Mouse (Mus musculus) embryonic facial prominence, embryonic 13.5 days (tissue): ENCODE measurements around the gene Gm21969. TPM values are rescaled to one million over a fixed set of nuclear protein-coding genes. Genes with fewer than 3 reads are reported as not detected.

Source experiments
- ATAC-seq: fragments of 200-750 bp; cut with Nextera tagmentation; 2 replicates; pipeline ENCODE4 v1.8.0; 2017; ENCODE audit warnings: low read depth; ENCODE audit not compliant: insufficient number of reproducible peaks, insufficient read depth, low FRiP score, low TSS enrichment
- H3K27ac ChIP-seq: fragments of 300-500 bp; sonication (generic); 2 replicates; pipeline ENCODE4 v1.5.1; 2015; ENCODE audit warnings: moderate library complexity, mild to moderate bottlenecking, inconsistent platforms
- H3K27me3 ChIP-seq: fragments of 300-500 bp; sonication (generic); 2 replicates; pipeline ENCODE4 v1.6.1; 2015; ENCODE audit warnings: mild to moderate bottlenecking, inconsistent platforms
- H3K36me3 ChIP-seq: fragments of 300-500 bp; sonication (generic); 2 replicates; pipeline ENCODE4 v1.6.1; 2015; ENCODE audit warnings: mild to moderate bottlenecking, inconsistent platforms
- H3K4me1 ChIP-seq: fragments of 300-500 bp; sonication (generic); 2 replicates; pipeline ENCODE4 v1.6.1; 2015; ENCODE audit warnings: inconsistent platforms
- H3K4me2 ChIP-seq: fragments of 300-500 bp; sonication (generic); 2 replicates; pipeline ENCODE4 v1.6.1; 2015; ENCODE audit warnings: moderate library complexity, mild to moderate bottlenecking, inconsistent platforms
- H3K4me3 ChIP-seq: fragments of 300-500 bp; sonication (generic); 2 replicates; pipeline ENCODE4 v1.5.1; 2015; ENCODE audit warnings: mild to moderate bottlenecking, inconsistent platforms
- H3K9ac ChIP-seq: fragments of 300-500 bp; sonication (generic); 2 replicates; pipeline ENCODE4 v1.6.1; 2015; ENCODE audit warnings: mild to moderate bottlenecking, inconsistent platforms
- H3K9me3 ChIP-seq: fragments of 300-500 bp; sonication (generic); 2 replicates; pipeline ENCODE4 v1.6.1; 2016; ENCODE audit warnings: inconsistent platforms
- WGBS: fragments of 180-500 bp; shearing (Covaris S2); methylation state at CpG from one replicate; pipeline ENCODE4 v1.1.7; 2015; ENCODE audit warnings: mixed read lengths; 5-methylcytosine and 5-hydroxymethylcytosine counted together
- polyA plus RNA-seq: library from polyadenylated mRNA; unstranded; fragments of >200 nt; fragmentation: Nextera tagmentation; extraction: Ambion mirVana; gene quantifications from 2 replicates; pipeline ENCODE4 v1.2.1, GENCODE M21; 2015

Gm21969 gene
- polyA plus RNA-seq, 1 experiment from 2014 or later: not detected

DNA sequence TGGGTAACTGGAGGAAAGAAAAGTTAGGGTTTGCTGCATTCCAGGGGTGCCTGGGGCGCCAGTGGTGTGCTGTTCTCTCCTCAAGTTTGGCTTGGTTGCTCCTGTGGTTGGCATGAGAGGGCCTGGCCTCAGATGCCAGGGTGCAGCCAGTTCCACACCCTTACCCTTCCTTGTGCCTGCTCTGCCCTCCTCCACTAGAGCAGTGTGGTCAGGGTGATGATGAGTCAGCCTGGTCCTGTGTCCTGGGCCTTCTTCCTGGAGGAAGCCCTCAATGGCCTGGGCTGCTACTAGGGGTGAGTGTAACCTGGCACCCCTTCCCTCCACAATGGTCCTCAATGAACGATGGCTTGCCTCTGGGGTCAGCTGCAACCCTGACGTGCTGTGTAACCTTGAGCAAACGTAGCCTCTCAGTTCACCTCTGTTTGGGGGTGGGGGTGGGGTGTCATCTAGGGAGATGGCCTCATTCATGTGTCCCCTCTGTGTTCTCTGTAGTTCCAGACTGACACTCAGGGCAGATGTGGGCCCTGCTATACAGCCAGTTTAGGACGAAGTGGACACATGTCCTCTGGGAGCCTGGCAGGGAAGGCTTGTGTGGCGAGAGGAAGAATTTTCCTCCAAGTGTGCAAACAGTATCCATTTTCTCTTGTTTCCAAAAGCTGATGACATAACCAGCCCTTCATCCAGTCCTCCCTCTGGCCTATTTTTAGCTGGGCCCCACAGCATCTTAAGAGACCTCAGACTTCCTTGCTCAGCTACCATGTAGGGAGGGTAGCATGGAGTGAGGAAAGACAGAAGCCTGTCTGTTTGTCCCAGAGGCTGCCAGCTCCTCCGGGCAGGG, 1.2 kb upstream of the Gm21969 start:
- WGBS: 58% methylated on average over 7 of the region's 7 CpGs
- Histone ChIP-seq H3K9ac (0 out of 2 replicates have a peak overlapping the region, but pooled peaks have one; percentile 41), H3K9me3 (no peaks in the 10 kb centered on the region), H3K27me3 (no peaks in the 10 kb centered on the region), H3K36me3 (peaks cover 21% of the 10 kb centered on the region), H3K4me2 (no peak overlapping the region), H3K4me3 (no peak overlapping the region), H3K4me1 (peaks cover 61% of the 10 kb centered on the region), H3K27ac (peak overlapping the region; percentile 63)
- ATAC-seq: no peak

DNA sequence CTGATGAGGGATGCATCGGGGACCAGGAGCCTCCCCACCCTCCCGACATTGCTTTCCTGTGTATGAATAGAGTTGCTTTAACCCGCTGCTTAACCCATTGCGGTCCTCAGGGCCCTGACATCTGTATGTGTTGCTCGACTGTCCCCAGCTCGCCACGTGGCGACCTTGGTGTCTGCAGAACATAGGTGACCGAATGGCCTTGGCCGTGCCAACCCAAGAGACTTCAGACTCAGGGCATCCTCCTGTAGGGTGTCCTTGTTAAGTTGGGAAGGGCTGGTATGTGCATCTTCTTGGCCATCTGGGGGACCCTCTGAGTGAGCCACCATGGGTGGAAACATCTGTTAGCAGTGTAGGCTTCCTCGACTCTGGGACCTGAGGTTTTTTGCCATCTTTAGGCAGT, 2.2 kb downstream of the Gm21969 start:
- 88% methylated on average over 11 of the region's 11 CpGs for WGBS

DNA sequence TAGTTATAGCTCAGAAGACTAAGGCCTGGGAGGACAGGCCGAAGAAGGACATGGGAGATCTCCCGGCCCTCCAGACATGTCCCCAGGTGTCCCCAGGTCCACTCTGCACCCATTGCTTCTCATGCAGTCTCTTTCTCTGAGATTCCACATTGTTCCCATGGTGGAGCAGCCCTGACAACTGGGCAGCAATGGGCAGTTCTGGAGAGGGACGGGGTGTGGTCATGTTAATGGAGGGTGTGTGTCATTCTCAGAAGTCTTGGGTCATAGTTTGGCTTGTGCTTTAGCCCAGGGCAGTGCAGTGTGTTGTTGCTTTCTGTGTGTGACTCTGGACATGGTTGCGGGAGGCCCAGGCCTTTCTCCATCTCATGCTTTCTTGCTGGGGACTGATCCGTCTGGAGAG, 3.7 kb downstream of the Gm21969 start:
- Histone ChIP-seq H3K27ac (no peak overlapping the region), H3K4me2 (no peak overlapping the region), H3K4me3 (no peak overlapping the region), H3K9ac (no peak overlapping the region), H3K4me1 (peaks cover 22% of the 10 kb centered on the region), H3K27me3 (no peaks in the 10 kb centered on the region), H3K36me3 (peaks cover 40% of the 10 kb centered on the region), H3K9me3 (no peaks in the 10 kb centered on the region)
- 97% methylated on average over 5 of the region's 5 CpGs for WGBS
- no peak for ATAC-seq

More for the DNA sequence above, 2.2 kb downstream of the Gm21969 start:
- Histone ChIP-seq H3K27ac (no peak overlapping the region), H3K4me3 (no peak overlapping the region), H3K27me3 (no peaks in the 10 kb centered on the region), H3K4me2 (no peak overlapping the region), H3K36me3 (peaks cover 40% of the 10 kb centered on the region), H3K9ac (no peak overlapping the region), H3K9me3 (no peaks in the 10 kb centered on the region), H3K4me1 (peaks cover 27% of the 10 kb centered on the region)
- no peak for ATAC-seq

DNA sequence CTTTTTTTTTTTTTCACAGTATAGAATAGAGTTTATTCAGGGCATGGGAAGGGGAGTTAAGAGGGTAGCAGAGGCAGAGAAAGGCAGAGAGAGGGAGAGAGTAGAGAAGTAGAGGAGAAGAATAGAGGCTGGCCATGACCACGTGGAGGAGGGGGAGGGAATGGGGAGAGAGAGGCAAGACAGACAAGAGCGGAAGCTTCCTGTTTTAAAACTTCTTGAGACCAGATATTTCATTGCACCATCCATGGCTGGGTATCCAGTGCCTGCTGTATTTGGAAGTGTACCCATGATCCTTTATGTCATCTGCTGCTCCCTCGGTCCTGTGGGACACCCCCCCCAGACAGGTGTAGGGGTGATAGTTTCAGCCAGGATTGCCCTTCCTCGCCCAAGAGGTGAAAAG, 6.0 kb downstream of the Gm21969 start:
- Histone ChIP-seq H3K4me1 (peaks cover 8% of the 10 kb centered on the region; the same call in 1 of the 2 replicates), H3K4me3 (no peak overlapping the region), H3K27me3 (no peaks in the 10 kb centered on the region), H3K4me2 (no peak overlapping the region), H3K36me3 (peaks cover 51% of the 10 kb centered on the region), H3K27ac (no peak overlapping the region), H3K9me3 (0 out of 2 replicates have a peak, but pooled peaks cover 5% of the 10 kb centered on the region), H3K9ac (no peak overlapping the region)
- 75% methylated on average over 4 of the region's 4 CpGs for WGBS
- no peak for ATAC-seq

DNA sequence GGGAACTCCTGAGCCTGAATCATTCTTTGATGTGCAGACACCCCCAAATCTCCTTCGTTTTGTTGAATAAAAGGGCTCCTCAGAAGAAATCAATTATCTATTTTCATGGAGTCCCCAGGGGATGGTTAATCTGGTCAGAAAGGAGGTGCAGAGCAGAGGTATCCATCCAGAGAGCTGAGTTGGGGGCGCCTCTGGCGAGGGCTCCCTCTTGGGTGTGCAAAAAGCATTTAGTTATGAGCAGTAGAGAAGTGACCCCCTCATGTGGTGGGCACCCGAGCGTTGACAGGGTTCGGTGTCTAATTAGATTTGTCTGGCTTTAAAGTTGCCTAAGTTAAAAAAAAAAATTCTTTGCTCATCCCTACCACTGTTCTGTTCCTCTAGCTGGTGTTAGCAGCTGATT, 8.0 kb downstream of the Gm21969 start:
- Histone ChIP-seq H3K4me2 (no peak overlapping the region), H3K9me3 (0 out of 2 replicates have a peak, but pooled peaks cover 6% of the 10 kb centered on the region), H3K36me3 (peaks cover 53% of the 10 kb centered on the region), H3K27me3 (no peaks in the 10 kb centered on the region), H3K4me1 (peaks cover 10% of the 10 kb centered on the region), H3K4me3 (no peak overlapping the region), H3K27ac (no peak overlapping the region), H3K9ac (no peak overlapping the region)
- no peak for ATAC-seq
- WGBS: 36% methylated on average over 6 of the region's 6 CpGs

DNA sequence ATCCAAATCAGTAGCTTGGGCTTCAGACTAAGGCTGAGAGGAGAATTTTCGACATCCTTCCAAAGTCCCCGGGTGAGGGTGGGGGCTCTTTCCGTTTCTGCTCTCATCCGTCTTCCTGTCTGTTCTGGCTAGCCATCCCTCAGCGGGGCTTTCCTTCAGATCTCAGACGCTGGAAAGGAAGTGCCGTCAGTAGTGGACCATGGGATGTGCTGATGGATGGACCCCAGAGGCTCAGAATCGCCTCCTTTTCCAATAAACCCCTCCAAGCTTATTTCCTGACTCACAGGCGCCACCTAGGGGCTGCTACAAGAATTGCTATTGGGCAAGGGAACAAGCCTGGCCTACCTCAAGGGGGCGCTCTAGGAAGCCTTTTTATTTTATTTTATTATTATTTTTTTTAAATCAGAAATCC, 8.6 kb downstream of the Gm21969 start:
- 7% methylated on average over 10 of the region's 10 CpGs for WGBS
- Histone ChIP-seq H3K9ac (no peak overlapping the region), H3K4me1 (peaks cover 13% of the 10 kb centered on the region), H3K36me3 (peaks cover 52% of the 10 kb centered on the region), H3K4me2 (peak overlapping the region; percentile 56), H3K4me3 (peak overlapping the region; percentile 26), H3K27ac (no peak overlapping the region), H3K9me3 (0 out of 2 replicates have a peak, but pooled peaks cover 6% of the 10 kb centered on the region), H3K27me3 (no peaks in the 10 kb centered on the region)
- ATAC-seq: no peak

DNA sequence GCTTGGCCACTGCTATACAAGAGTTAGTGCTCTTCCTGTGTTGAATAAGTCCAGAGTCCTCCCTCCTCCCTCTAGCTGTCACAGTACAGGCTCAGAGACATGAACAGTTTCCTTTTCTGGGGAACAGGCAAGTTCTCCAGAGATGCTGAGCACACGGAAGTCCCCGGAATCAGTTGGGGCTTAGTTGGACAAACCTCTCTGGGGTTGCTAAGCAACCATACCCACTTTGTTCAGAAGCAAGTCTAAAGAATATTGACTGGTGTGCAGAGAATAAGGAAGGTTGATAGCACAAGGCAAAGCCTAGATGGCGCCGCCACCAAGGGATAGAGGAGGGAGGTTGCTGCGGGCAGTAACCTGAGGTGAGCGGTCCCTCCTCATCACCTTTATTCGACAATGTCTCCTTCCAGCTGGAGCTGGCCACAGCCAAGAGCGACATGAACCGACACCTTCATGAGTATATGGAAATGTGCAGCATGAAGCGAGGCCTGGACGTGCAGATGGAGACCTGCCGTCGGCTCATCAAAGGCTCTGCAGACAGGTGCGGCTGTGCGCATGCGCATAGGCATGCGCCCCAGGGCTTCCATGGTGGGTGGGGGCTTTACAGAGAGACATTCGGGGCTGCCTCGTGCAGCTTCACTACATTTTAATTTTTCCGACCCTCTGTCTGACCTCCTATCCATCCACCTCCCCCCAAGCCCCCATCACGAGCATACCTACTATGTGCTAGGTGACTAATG, 11.7 kb downstream of the Gm21969 start:
- 91% methylated on average over 21 of the region's 21 CpGs for WGBS
- no peak for ATAC-seq
- Histone ChIP-seq H3K9me3 (0 out of 2 replicates have a peak, but pooled peaks cover 6% of the 10 kb centered on the region), H3K27ac (no peak overlapping the region), H3K36me3 (peaks cover 32% of the 10 kb centered on the region), H3K4me1 (peaks cover 19% of the 10 kb centered on the region), H3K4me2 (no peak overlapping the region), H3K27me3 (no peaks in the 10 kb centered on the region), H3K9ac (no peak overlapping the region), H3K4me3 (no peak overlapping the region)

DNA sequence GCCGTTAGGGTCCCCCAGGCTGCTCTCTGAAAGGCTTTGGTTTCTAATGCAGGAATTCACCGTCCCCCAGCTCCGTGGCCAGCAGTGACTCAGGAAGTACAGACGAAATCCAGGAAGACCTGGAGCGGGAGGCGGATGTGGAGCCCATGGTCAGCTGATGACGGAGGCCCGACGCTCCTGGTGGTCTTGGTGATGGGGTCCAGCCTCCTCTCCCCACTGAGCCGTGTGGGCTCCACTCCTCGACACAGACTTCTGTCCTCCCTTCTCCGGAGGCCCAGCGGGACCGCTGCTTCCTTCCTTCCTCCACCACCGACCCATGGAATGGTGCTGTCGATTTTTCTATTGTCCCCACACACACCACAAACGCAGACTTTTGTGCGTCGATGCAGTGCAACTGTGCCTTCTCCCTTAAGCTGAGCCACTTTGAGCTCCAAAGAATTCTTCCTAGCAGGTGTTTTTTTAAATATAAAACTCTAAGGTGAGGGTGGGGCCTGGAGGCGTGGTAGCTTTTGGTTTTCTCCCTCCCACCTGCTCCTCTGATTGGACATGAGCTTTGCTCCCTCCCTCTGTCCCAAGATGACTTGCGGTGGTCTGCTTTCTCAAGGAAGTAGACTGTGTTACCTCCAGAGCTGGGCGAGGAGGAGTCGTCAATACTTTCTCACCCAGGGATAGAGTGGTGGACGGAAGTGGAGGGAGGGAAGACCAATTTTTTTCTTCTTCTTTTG, 13.5 kb downstream of the Gm21969 start:
- WGBS: 15% methylated on average over 24 of the region's 24 CpGs
- Histone ChIP-seq H3K4me3 (peak overlapping the region; percentile 37), H3K27ac (peak overlapping the region; percentile 48; the same call in 1 of the 2 replicates), H3K9me3 (0 out of 2 replicates have a peak, but pooled peaks cover 6% of the 10 kb centered on the region), H3K27me3 (no peaks in the 10 kb centered on the region), H3K9ac (peak overlapping the region; percentile 62), H3K36me3 (peaks cover 32% of the 10 kb centered on the region), H3K4me1 (peaks cover 13% of the 10 kb centered on the region), H3K4me2 (peak overlapping the region; percentile 56)
- ATAC-seq: no peak

DNA sequence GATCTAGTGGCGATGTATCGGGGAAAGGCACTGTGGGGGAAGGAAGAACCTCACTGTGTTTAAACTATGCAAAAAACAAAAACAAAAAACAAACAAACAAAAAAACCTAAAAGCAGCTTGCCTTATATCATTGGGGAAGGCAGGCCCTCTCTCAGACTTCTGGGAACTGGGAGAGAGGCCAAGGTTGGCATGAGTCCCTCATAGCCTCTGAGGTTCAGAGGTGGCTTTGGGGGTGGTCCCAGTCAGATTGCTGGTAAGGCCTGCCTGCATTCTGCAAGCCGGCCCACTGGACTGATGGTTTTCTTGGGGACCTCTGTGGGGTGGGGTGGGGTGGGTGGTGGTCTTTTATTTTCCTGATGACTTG, 14.0 kb downstream of the Gm21969 start:
- Histone ChIP-seq H3K4me3 (peak overlapping the region; percentile 37), H3K36me3 (peaks cover 32% of the 10 kb centered on the region), H3K9ac (peak overlapping the region; percentile 46; the same call in 1 of the 2 replicates), H3K27ac (peak overlapping the region; percentile 48; the same call in 1 of the 2 replicates), H3K27me3 (no peaks in the 10 kb centered on the region), H3K4me1 (peaks cover 14% of the 10 kb centered on the region), H3K4me2 (peak overlapping the region; percentile 56), H3K9me3 (0 out of 2 replicates have a peak, but pooled peaks cover 6% of the 10 kb centered on the region)
- ATAC-seq: no peak
- WGBS: 68% methylated on average over 3 of the region's 3 CpGs

DNA sequence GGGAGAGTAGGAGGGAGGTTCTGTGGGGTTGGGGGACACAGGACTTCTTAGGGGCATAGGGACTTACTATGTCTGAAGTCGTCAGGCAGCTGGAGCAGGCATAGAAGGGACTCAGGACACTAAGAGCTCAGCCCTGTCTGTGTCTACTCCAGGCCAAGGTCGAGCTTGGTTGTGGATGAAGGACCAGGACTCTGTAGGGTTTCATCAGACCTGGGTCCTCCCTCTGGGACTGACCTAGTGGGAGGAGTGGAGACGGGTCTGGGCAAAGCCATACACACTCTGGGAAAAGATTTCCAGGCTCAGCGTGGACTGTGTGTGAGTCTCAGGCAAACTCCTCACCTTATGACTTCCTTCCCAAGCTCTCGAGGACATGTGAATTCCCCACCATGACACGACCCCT, 16.8 kb downstream of the Gm21969 start:
- H3K36me3 ChIP-seq: peaks cover 13% of the 10 kb centered on the region
- H3K4me2 ChIP-seq: no peak overlapping the region
- no peaks in the 10 kb centered on the region for H3K27me3 ChIP-seq
- ATAC-seq: no peak
- peaks cover 30% of the 10 kb centered on the region for H3K4me1 ChIP-seq
- no peak overlapping the region for H3K9ac ChIP-seq
- H3K9me3 ChIP-seq: no peaks in the 10 kb centered on the region
- WGBS: 77% methylated on average over 6 of the region's 6 CpGs
- H3K4me3 ChIP-seq: no peak overlapping the region
- H3K27ac ChIP-seq: no peak overlapping the region
